Mouse (Mus musculus) lung, postnatal 36 days (tissue): ENCODE results near the gene Ppp1r13b.
"Not testable (repeated sequence)": the region's sequence is repeated elsewhere in the genome, so short reads cannot be mapped to it uniquely, and the experiment has no call there.

Experiments used
- DNase-seq: peaks from one replicate; pipeline ENCODE4 v3.0.0; 2022; ENCODE audit warnings: mixed read lengths

Gene Ppp1r13b

DNA sequence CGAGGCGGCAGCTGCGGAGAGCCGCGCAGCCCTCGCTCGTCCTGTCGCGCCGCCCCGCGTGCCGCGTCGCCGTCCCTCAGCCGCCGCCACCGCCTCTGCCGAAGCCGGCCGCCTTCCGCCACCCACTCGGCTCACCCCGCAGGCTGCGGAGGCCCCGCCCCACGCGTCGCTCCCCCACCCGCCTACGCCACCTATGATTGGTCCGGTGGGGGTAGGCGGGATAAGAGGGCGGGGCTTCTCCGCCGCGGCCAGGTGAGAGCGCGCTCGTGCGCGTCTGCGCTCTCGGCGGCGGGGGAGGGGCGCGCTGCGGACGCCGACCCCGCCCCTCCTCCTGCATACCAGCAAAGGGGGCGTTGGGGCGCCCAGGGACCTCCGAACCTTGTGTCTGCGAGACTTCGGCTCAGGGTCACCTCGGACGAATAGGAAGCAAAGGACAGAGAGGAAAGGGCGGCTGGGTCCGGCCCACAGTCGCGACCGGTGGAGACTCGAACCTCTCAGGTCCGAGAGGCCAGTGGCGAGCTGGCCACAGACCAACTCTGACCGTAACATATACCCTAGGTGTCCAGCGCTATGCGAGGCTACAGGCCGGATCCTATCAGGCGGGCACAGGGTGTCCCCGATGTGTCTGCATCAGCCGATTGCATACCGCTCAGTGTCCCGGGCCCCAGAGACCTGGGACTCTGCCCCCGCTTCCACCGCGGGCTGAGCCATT lies at the start of gene Ppp1r13b:
Gene Ppp1r13b, minus strand, starts transcription at position 141 of the 712 bp plus-strand sequence.
- peak; percentile 93 for DNase-seq

DNA sequence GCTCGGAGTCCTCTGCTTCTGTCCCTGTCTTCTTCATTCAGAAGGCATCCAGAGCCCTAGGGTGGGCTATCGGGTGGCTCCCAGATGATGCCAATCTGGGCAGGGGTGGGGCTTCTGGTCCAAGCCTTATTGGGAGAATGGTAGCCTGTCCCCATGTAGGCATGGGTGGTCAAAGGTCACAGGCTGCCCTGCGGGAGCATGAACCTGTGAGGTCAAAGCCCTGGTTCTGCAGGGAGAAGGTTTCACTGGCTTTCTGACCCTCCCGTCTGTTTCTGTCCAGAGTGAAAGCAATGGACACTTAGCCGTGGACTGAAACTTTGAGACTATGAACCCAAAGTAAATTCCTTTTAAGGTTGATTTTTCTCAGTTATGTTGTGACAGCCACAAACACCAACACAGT lies 48.3 kb upstream of the Ppp1r13b start:
- DNase-seq = no peak

DNA sequence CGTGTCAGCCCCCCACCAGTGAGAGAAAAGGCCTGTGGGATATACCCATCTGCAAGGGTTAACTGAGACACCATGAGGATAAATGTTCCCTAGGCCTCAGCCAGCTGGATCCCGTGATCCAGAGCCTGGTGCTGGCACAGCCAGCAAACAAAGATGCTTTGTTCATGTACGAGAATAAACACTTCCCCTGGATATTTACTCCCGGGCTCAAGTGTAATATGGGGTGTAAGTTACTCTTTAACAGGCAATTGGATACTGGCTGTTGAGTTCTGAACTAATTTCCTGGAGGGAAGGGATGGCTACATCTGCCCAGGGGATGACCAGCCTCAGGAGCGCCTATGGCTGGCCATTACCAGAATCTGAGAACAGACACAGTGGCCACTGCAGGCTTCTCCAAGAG lies 43.8 kb upstream of the Ppp1r13b start:
- DNase-seq = peak; percentile 63

DNA sequence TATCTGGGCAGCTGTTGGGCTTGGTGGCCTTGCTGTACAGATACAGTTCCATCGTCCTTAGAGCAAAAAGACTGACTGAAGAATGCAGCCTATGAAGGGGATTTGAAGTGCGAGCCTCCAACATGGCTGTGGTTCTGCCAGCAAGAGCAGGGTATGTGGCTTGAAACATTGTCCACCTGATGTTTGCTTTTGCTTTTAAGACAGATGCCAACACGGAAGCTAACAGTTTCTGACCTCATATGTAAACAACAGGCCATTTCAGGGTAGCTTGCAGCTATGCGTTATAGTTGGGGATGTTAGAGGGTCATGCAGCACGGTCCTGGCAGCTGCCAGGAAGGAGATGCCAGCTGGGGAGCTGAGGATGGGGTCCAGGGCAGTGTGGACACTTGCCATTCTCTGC lies 42.6 kb upstream of the Ppp1r13b start:
- peak; percentile 47 for DNase-seq

DNA sequence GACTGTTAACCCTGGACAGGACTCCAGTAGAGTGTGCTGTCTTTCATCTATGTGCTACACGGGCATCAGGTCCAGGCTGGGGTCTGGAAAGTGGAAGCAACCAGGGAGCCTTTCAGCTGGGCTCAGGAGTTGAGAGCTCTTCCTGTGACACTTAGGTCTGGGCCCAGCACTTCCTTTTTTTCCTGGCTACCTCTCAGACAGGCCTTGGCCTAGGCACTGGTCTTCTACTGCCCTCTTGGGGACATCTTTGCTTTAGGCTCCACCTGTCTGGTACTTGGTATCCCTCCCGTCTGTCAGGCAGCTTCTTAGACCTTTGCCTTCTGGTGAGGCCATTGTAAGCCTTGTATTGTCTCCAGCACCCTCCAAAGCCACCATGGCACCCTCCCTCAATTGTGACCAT lies 38.8 kb upstream of the Ppp1r13b start:
- peak; percentile 92 for DNase-seq

DNA sequence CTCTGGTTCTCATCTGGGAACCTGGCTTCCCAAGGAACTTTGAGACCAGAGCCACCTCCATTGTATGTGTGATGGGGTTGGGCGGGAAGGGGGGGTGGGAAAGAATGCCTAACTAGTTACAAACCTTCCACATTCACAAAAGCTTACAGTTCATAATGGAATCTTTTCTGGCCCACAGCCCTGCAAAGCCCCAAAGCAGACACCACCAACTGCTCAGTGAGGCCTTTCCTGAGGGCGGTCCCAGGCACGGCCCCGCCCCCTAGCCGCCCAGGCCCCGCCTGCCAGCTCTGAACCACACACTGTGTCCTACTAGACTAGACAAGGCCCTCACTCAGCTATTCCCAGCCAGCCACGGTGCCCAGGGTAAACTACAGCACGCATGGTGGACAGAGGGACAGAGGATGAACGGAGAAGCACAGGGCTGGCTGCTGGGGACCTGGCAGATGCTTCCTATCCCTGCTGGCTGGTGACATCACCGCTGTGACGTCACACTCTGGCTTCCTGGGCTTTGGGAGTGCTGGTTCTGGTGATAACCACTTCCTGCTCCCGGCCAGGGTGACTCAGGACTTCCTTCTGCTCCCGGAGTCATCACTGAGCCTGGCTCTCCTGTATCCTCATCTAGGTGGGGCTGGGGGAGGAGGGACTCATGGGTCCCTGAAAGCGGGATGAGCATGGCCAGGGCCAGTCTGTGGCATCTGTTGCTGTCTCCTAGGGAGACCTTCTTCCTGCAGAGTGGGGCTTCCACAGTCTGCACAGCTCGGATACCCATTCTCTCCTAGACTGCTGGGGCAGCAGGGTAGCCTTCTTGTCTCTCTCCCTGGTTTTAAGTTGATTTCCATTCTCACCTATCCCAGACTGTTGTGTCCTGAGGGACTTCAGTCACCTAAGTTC lies 38.1 kb upstream of the Ppp1r13b start:
- peak; percentile 30 for DNase-seq

DNA sequence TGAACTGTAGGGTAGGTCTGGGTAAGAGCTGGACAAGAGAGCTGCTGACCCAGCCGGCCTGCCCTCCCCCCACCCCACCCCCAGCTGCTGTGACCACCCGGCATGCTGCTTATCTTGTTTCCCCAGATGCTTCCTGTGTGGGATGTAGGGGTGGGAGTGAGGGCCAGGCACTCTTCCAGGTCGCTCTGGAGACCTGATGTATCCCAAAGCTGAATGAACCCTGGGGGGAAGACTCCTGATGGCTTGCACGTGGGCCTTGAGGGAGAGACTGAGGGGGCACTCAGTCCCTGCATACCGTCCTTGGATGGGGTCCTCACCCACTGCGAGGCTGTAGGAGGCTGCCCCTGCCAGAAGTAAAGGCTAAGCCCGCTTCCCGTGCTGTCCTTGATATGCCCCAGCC lies 37.2 kb upstream of the Ppp1r13b start:
- peak; percentile 80 for DNase-seq

DNA sequence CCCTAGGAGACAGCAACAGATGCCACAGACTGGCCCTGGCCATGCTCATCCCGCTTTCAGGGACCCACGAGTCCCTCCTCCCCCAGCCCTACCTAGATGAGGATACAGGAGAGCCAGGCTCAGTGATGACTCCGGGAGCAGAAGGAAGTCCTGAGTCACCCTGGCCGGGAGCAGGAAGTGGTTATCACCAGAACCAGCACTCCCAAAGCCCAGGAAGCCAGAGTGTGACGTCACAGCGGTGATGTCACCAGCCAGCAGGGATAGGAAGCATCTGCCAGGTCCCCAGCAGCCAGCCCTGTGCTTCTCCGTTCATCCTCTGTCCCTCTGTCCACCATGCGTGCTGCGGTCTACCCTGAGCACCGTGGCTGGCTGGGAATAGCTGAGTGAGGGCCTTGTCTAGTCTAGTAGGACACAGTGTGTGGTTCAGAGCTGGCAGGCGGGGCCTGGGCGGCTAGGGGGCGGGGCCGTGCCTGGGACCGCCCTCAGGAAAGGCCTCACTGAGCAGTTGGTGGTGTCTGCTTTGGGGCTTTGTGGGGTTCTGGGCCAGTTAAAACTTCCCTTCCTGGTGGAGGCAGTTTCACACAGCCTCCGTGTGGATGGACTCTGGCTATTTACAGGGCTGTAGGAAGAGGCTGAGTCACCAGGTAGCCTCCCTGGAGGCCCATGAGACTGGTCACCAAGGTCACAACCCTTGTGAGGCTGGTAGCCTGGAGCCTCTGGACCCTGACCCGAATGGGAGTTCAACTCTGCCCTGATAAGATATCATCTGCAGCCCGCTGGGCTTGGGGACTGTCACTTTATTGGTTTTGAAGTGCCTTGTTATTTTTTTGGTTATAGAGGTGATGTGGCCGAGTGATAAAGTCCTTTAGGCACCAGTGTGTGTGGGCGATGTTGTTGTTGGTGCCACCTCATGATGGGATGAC lies 36.4 kb upstream of the Ppp1r13b start:
- DNase-seq = not testable (repeated sequence)

DNA sequence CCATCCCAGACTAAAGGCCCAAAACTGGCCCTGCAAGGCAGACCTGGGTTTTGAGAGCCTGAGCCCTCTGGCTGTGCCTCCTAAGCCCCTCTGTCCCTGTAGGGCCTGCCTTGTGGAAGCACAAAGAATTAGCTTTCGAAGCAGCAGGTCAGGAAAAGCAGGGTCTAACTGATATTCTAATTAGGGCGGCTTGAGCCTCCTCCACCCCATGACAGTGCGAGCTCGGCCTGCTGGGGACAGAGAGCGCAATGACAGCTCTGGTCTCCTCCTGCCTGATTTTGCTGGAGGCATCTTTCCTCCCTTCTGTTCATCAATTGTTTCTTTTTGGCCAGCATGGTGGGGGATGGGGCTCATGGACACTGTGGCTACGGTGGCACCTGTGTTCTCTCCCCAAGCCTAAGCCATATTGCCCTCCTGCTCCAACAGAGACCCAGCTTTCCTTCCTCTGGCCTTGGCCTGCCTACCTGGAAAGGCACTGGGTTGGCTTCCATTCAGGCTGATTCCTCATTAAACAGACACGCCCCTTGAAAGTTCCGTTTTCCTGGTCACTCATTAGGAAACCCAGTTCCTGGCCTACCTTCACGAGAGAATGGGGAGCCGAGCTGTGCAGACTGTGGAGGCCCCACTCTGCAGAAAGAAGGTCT lies 35.6 kb upstream of the Ppp1r13b start:
- DNase-seq = peak; percentile 73

DNA sequence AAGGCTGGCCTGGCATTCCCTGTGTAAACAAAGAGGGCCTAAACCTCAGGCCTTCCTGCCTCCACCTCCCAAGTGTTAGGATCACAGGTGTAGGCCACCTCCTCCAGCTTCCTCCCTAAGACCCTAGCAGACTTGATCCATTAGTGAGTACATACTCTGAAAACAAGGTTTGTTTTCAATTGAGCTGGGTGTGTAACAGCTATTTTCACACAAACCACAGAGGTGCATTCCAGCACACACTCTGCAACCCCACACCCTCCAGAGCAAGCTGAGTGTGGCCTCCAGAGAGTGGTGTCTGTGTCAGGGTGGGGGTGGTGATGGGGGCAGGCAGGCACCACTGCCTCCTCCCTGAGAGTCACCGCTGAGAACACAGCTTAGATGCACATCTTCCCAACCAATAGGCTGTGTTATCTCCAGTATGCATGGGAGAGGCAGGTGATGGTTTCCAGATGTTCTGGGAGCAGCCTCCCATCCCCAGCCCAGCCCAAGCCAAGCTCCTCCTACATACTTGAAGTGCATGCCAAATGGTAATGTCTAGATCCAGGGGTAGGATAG lies 30.8 kb upstream of the Ppp1r13b start:
- DNase-seq = no peak

DNA sequence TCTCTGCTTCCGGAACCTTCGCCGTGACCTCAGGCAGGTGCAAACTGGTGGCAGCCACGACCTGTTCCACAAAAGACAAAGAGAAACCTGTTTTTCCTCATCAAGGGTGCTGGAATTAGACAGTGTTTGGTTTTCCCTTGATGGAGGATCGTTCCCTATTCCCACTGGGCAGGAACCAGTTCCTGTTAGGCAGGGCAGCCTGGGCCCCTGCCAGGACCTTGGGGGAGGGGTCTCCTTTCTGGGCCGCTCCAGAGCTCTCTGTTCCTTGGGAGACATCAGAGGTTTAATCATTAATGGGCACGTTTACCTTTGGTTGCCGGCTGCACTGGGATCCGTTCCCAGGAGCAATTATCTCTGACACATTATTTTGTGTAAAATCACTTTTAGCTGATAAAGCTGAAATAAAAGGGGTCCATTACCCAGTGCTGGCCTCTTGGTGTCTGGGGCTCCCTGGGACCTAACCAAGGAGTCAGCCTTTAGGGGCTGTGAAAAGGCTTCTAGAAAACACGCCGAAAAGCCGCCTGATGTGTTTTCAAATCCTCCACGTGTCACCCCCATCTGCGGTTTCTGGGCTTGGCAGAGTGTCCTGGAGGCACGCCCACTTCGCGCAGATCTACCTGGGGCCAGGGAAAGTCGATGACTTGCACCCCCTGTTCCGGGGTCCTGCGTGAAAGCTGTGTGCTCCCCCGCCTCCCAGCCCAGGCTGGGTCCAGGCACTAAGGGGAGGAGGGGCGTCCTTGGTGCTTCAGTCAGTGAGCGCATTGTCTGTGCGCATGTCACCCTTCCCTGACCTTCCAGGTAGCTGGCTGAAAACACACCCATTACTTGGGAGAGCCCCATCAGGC lies 29.0 kb upstream of the Ppp1r13b start:
- DNase-seq = peak; percentile 94

DNA sequence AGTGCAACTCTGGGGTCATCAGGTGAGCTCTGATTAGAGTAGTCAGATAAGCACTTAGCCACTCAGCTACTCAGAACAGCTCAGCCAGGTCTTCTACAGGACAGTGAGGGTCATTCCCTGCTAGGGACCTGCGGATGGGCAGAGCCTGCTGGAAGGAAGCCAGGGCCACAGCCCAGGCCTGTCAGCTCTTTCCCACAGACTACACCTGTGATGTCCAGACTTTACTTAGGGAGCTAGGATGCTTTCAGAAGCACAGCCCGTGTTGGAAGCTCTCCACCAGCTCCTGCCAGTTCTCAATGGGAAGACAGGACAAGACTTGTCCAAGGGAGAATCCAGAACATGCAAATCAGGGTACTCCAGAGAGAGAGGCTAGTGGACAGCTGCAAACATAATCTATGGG lies 26.1 kb upstream of the Ppp1r13b start:
- no peak for DNase-seq

DNA sequence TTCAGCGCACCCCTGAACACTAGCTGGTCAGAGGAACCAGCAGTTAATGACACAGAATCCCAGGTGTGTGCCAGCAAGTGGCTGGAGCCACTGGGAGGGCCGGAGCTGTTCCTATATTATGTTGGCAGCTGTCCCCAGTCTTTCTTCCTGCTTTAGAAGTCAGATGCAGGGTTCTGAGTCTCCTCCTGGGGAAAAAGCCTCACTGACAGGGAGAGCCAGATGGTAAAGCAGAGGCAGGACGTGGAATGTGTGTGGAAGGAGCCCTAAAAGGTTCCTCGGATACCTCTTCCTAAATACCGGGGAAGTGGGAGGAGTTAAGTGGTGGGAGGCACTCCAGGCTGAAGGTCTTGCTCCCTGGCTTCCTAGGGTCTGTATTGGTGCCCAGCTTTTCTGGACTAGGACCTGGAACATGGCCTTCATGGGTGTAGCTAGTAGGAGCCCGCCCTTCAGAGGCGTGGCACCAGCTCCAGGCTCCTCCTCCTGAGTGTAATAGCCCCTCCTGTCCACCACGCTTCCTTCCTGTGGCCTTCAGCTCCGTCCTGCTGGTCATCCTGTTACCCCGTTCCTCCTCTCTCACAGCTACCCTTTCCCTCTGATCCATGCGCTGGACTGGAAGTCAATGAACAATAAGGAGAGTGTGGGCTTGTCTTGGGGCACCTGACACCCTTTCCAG lies 25.3 kb upstream of the Ppp1r13b start:
- DNase-seq = peak; percentile 86

DNA sequence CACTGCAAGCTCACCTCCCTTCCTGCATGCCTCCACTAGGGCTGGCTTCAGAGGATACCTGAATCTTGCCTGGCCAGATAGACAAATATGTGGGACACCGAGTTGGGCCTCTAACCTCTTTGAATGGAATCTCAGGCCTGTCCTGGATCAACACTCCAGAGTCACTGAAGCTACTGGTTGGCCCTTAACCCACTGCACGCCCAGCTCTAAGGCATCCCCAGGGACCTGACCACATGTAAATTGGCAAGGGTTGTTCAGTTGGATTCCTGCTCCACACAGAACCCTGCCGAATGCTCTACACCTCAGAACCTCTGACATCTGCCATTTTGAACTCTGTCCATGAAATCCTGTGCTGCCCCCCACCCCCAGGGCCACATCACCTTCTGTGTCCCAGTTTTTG lies 24.6 kb upstream of the Ppp1r13b start:
- no peak for DNase-seq

DNA sequence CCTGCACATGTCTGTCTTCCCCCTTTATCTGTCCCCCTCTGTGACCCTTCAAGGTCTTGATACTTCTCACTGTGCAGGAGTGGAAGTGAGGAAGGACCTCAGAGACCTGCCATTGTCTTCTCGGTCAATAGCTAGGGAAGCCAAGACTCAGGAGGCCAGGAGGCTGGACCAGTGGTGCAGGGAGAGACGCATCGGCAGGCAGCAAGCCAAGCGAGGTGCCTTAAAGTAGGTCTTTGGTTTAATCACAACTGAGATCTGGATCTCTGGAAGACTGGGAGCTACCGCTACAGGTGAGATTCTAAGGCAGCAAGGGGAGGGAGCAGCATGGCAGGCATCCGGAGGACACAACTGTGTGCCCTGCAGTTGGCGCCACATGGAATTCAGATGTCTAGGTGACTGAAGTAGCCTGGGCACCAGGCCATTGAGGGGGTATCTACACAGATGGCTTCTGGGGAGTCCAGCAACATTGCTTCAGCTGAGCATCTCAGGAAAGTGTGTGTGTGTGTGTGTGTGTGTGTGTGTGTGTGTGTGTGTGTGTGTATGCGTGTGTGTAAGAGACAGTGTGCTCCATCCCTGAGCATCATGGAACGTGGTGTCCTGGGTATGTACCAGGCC lies 23.6 kb upstream of the Ppp1r13b start:
- no peak for DNase-seq

DNA sequence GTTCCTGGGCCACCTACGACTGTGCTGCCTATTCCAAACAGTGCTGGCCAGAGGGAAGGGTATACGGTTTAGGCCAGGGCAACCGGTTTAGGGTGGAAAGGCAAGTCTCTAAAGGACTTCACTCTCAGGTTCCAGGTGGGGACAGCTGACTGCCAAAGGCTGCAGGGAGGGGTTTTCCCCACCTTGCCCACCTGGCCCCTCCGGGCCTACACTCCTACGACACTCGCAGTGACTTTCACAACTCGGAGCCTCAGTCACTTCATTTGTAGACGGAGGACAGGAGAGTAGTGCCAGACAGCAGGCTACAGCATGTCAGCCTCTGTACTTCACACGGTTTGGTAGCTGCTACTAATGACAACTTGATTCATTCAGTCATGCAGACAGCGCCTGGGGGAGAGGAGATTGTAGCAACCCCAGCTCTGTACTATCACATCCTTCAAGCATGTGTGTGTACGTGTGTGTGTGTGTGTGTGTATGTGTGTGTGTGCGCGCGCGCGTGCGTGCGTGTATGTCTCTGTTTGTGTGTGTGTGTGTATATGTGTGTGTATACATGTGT lies 20.6 kb upstream of the Ppp1r13b start:
- no peak for DNase-seq

DNA sequence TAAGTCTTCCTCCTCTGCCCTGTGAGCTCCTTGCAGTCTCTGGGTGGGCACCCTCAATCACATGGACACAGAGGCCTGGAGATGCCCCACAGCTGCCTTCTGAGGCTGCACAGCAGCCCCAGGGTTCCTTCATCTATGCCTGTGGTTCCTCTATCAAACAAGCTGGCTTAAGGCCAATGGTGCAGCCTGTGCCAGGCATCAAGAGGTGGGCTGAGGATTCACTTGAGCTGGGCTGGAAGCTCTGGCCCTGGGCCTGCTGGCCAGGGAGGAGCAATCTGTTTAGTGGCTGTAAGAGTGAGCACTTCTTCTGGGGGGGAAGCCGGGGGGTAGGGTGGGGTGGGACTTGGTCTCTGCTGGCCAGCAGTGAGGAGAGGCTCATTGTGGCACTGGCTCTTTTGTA lies 19.4 kb upstream of the Ppp1r13b start:
- DNase-seq = peak; percentile 77

DNA sequence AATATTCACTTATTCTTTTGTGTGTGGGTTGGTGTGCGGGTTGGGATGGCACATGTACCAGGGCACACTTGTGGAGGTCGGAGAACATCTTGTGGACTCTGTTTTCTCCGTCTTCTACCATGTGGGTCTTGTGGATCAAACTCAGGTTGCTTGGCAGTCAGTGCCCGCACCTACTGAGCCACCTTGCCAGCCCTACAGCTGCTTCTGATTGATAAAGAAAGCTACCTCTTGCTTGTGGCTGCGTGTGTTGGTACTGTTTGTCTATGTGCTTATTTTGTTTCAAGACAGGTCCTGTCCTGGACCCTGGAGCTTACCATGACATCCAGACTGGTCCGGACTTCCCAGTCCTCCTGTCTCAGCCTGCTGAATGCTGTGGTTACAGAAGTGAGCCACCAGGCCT lies 15.2 kb upstream of the Ppp1r13b start:
- DNase-seq = no peak

DNA sequence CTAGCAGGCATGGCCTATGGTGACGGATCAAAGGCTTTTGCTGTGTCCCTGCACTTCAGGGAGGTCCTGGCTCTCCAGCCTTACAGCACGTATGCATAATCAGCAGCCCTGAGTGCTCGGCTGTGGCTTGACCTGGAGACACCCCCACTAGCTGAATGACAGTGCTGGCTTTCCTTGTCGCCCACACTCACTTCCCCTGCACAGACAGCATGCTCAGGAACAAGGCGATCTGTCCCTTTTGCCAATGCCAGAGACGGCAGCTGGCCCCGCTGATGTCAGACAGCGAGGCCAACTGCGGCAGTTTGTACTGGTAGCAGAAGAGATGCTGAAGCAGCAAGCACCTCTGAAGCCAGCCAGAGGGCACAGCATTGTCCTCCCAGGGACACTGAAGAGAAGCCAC lies 12.1 kb upstream of the Ppp1r13b start:
- DNase-seq = no peak
